Mouse (Mus musculus) kidney, embryonic 16.5 days (tissue): ENCODE measurements at regions not wholly inside any gene's neighbourhood (a gene's known extent, or its start where the extent isn't known, plus 50 kb on each side); places are given as distances from the start of the nearest gene placed in this dataset.
A peak's percentile ranks its signal among the peaks of the same experiment; 100 is the strongest.

Experiments used
- ATAC-seq: fragments of 200-750 bp; cut with Nextera tagmentation; 2 replicates; pipeline ENCODE4 v1.8.0; 2017; ENCODE audit warnings: moderate TSS enrichment; ENCODE audit not compliant: low FRiP score, low TSS enrichment
- H3K27ac ChIP-seq: fragments of 300-500 bp; sonication (generic); 2 replicates; pipeline ENCODE4 v1.5.1; 2014; ENCODE audit warnings: low read length
- H3K27me3 ChIP-seq: fragments of 300-500 bp; sonication (generic); 2 replicates; pipeline ENCODE4 v1.6.1; 2014; ENCODE audit warnings: low read length, control low read depth, mixed read lengths; ENCODE audit not compliant: insufficient read depth
- H3K36me3 ChIP-seq: fragments of 300-500 bp; sonication (generic); 2 replicates; pipeline ENCODE4 v1.6.1; 2014; ENCODE audit warnings: low read length, control low read depth, mixed read lengths; ENCODE audit not compliant: insufficient read depth
- H3K4me1 ChIP-seq: fragments of 300-500 bp; sonication (generic); 2 replicates; pipeline ENCODE4 v1.6.1; 2014; ENCODE audit warnings: low read length, control low read depth, mixed read lengths; ENCODE audit not compliant: insufficient read depth
- H3K4me2 ChIP-seq: fragments of 300-500 bp; sonication (generic); replicated peaks from 2 replicates; pipeline ENCODE4 v1.6.1; 2014; ENCODE audit warnings: low read depth, low read length
- H3K4me3 ChIP-seq: fragments of 300-500 bp; sonication (generic); 2 replicates; pipeline ENCODE4 v1.5.1; 2014; ENCODE audit warnings: mild to moderate bottlenecking, low read length
- H3K9ac ChIP-seq: fragments of 300-500 bp; sonication (generic); replicated peaks from 2 replicates; pipeline ENCODE4 v1.6.1; 2014; ENCODE audit warnings: low read length
- H3K9me3 ChIP-seq: fragments of 300-500 bp; sonication (generic); 2 replicates; pipeline ENCODE4 v1.6.1; 2016; ENCODE audit warnings: low read length, control low read depth
- WGBS: fragments of 180-500 bp; shearing (Covaris S2); extraction: QIAGEN DNeasy Blood & Tissue Kit; methylation state at CpG from one replicate; pipeline ENCODE4 v1.1.7; 2014; 5-methylcytosine and 5-hydroxymethylcytosine counted together

DNA sequence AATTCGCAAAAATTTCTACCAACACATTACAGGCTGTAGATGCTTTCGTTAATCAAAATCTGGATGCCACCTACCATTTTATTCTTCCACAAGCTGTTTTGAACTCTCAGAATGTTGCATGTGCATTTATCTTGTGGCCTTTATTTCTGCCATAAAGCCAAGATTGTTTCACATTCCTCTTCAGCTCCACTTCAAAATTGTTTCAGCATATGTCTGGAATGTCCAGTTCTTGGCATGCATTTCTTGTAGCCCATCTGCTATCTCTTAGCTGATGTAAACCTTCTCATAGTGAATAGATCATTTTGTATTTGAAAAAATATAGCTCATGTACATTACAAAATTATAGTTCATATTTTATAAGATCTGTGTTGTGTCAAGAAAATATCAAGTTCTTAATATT, 56.4 kb upstream of the Dmac1 start:
- no peak for ATAC-seq
- Histone ChIP-seq H3K9me3 (no peaks in the 10 kb centered on the region), H3K4me3 (no peak overlapping the region), H3K27me3 (no peaks in the 10 kb centered on the region), H3K4me1 (no peaks in the 10 kb centered on the region), H3K36me3 (no peaks in the 10 kb centered on the region), H3K27ac (no peak overlapping the region), H3K4me2 (no peak overlapping the region), H3K9ac (no peak overlapping the region)
- WGBS: 93% methylated on average over 2 of the region's 2 CpGs

DNA sequence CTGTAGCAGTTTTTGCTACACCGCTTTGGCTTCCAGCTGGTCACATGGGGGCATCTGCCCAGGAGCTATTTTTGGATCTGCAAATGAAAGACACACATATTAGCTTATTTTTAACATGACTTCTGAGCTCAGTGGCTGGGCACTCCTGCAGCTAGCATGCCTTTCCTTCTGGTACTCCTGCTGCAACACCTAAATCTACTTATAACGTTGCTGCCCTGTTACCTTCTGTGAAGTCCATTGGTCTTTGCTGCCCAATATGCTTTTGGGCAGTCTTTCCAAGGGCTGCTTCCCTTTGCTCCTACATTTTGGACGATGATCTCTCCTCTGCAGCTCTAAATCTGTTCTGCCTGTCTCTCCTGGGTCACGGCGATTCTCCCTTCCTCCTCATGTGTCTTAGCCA, 54.7 kb upstream of the Dmac1 start:
- Histone ChIP-seq H3K27ac (no peak overlapping the region), H3K4me1 (no peaks in the 10 kb centered on the region), H3K4me3 (no peak overlapping the region), H3K9me3 (no peaks in the 10 kb centered on the region), H3K36me3 (no peaks in the 10 kb centered on the region), H3K9ac (no peak overlapping the region), H3K27me3 (no peaks in the 10 kb centered on the region), H3K4me2 (no peak overlapping the region)
- 76% methylated on average over 5 of the region's 5 CpGs for WGBS
- ATAC-seq: no peak

DNA sequence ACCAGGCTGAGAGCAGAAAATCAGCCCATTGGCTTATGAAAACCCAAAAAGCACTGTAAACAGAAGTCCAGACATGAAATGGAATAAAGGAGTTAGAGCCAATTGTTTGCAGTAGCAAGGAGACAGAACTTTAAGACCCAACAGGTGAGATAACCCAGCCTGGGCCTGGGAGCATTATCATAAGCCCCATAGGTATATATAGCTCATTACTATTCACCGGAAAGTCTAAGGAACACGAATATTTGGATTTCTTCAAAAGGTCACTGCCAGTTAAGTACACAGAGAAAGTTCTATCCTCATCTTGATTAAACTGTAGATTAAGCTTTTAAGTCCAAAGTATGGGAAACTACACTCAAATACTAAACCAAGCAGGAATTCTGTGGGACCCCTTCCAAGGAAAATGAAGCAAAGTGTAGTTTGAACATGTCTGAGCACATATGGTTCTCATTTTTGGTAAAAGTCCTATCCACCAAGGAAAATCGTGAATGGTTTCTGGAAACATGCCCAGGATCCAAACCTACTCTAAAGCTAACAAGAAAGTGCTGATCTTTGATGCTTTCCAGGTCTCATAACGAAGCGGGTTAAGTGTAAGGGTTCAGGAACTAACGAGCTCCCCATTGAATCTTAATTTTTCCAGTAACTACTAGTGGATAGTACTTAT, 51.5 kb upstream of the Dmac1 start:
- Histone ChIP-seq H3K9me3 (no peaks in the 10 kb centered on the region), H3K36me3 (no peaks in the 10 kb centered on the region), H3K9ac (no peak overlapping the region), H3K4me2 (no peak overlapping the region), H3K4me1 (no peaks in the 10 kb centered on the region), H3K27me3 (no peaks in the 10 kb centered on the region), H3K27ac (peak overlapping the region; percentile 46; the same call in 1 of the 2 replicates), H3K4me3 (no peak overlapping the region)
- ATAC-seq: no peak
- 62% methylated on average over 6 of the region's 6 CpGs for WGBS
